Mouse (Mus musculus) urinary bladder, postnatal 10 days (tissue): Measurements from ENCODE around the gene Adgrb3.
"Not testable (repeated sequence)": the region's sequence is repeated elsewhere in the genome, so short reads cannot be mapped to it uniquely, and the experiment has no call there.

Experiments used
- DNase-seq: peaks from one replicate; pipeline ENCODE4 v3.0.0; 2022; ENCODE audit warnings: low spot score

The Adgrb3 gene

GRCm38 (mm10) chr1:25744736-25745135 lies 84.8 kb downstream of the Adgrb3 start:
- no peak for DNase-seq

- DNase-seq, result no peak
These were observed 99.7 kb downstream of the Adgrb3 start for GRCm38 (mm10) chr1:25729844-25730243.

DNA sequence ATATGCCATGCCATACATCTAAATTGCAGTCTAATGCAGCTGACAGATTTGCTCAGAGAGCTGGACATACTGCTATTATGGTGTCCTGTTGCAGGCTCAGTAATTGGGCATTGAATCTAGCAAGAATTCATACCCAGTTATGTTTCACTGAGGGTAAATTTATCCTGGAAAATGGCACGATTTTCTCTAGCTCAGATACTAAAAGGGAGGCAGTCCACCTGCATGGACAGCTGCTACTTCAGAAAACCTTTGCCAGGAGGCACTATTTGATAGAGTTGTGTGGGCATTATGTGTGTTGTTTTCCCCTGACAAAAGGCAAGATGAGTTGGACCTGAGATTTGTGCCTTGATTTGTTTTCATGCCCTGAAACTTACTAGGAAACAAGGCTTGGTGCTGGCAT lies 118.0 kb downstream of the Adgrb3 start:
- DNase-seq, result no peak

GRCm38 (mm10) chr1:25706299-25706698 lies 123.2 kb downstream of the Adgrb3 start:
- no peak for DNase-seq

GRCm38 (mm10) chr1:25698702-25699250 lies 130.7 kb downstream of the Adgrb3 start:
- DNase-seq, result no peak

- DNase-seq, result no peak
These were observed 132.3 kb downstream of the Adgrb3 start for GRCm38 (mm10) chr1:25697179-25697578.

DNA sequence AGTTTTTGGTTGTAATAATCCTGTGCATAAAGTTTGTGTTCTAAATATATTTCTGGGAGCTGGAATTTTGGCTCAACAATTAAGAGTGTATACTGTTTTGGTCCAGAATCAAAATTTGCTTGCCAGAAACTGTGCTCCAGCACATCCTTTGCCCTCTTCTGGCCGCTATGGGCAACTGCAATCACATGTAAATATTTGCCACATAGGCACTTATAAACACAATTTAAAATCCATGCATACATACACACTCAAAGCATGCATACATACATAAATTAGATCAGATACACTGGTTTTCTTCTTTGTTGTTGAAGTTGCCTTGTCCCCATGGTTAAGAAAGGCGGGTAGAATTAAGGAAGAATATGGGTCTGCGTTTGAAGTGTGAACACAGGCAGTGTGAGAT lies 132.7 kb downstream of the Adgrb3 start:
- no peak for DNase-seq

GRCm38 (mm10) chr1:25682118-25682517 lies 147.4 kb downstream of the Adgrb3 start:
- no peak for DNase-seq

GRCm38 (mm10) chr1:25679656-25680055 lies 149.9 kb downstream of the Adgrb3 start:
- no peak for DNase-seq

GRCm38 (mm10) chr1:25652717-25653116 lies 176.8 kb downstream of the Adgrb3 start:
- no peak for DNase-seq

- DNase-seq, result no peak
These were observed 185.3 kb downstream of the Adgrb3 start for GRCm38 (mm10) chr1:25644256-25644655.

DNA sequence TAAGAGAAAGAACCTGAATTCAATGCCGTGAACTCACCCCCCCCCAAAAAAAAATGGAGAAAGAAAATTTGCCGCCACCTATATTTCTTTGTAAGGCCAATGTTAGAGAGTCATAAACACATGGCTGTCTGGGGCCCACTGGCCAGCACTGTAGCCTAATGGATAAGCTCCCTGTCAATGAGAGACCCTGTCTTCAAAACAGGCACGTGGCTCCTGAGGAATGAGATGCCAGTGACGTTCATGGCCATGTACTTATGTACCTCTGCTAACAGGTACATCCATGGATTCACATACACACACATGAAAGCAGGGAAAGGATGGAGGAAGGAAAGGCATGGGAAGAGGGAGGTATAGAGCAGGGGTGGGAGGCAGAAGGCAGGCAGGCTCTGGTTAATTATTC lies 208.0 kb downstream of the Adgrb3 start:
- no peak for DNase-seq

DNA sequence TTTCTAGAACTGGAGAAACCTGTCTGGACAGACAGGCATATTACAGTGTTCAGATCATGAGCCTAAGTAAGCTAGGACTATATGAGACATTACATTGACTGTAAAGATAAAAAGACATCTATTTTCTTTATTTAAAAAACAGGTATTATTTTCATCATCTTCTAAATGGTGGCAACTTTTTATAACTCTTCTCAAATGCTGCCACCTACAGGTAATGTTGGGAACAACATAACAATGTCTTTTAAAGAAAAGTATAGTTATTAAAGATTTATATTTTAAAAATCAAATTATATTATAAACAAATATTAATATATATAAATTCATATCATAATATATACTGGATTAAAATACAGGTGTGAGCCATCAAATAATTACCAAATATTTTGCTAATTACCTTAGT lies 212.6 kb downstream of the Adgrb3 start:
- DNase-seq, result no peak

GRCm38 (mm10) chr1:25610776-25611175 lies 218.7 kb downstream of the Adgrb3 start:
- DNase-seq, result not testable (repeated sequence)

GRCm38 (mm10) chr1:25598941-25599340 lies 230.6 kb downstream of the Adgrb3 start:
- no peak for DNase-seq

DNA sequence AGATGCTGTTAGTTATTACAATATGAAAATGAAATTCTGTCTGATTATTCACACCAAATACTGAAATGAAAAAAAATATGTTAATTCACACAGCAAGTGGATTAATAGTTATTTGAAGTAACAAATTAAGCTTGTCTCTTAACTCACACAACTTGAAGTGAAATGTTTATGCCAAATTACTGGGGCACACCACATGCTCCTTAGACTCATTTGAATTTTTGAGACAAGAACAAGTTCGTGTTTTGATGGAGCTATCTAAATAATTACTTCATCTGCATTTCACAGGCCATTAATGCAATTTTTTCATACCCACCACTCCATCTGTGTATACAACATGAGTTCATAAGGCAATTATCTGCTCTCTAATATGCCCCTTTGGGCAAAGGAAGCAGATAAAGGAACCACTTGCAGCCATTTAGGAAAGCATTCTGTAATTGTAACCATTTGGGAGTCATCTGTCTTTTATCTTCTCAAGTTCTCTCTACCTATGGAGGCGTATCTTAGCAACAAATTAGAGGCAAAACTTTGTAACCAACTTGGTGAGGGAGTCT lies 240.9 kb downstream of the Adgrb3 start:
- no peak for DNase-seq

DNA sequence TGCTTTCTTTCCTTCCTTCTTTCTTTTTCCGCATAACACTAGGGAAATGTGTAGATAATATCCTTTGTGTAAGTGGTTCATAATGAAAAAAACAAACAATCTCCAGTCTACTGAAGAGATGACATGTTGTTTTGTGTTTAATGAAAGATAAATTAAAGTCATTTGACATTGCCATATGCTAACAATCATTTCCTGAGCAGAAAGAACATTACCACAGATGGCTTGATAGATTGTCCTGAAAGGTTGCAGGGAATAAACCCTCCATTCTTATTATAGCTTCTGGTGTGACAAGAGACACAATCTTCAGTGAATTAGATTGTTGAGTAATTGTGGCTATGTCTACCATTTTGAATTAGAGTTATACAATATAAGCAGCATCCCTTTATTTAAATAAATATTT lies 247.8 kb downstream of the Adgrb3 start:
- no peak for DNase-seq

DNA sequence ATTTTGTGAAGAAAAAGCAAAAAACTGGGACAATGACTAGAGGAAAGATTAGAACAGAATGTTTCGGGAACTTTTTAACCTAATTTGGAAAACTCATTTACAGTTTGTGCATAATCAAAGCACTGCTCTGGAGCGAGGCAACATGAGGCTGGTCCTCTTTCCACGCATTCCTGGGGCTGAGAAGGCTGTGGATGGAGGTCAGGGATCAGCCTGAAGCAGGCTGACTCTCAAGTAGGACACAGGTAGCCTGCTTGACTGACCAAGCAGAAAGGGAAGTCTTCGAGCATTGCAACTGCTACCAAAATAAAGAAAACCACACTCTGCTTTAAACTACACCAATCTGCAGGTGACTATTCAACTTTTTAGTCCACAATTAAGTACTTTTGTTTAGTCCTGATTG lies 251.7 kb downstream of the Adgrb3 start:
- no peak for DNase-seq

DNA sequence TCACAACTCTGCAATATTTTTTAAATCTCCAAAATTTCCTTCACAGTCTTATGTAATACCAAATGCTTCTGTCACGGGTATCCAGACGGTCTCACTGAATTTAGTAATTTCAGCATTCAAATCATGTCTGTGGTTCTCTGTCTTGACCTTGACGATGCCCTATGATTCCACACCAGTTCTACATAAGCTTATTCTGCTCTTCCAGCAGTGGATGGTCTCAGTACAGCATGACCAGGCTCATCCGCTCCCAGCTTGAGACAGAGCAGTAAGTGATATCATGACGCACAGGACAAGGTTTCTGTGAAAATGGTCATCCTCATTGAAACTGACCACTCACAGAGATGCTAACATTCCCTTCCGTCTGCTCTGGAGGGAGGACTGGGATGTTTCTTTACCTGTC lies 252.9 kb downstream of the Adgrb3 start:
- no peak for DNase-seq

GRCm38 (mm10) chr1:25568096-25568495 lies 261.4 kb downstream of the Adgrb3 start:
- no peak for DNase-seq

DNA sequence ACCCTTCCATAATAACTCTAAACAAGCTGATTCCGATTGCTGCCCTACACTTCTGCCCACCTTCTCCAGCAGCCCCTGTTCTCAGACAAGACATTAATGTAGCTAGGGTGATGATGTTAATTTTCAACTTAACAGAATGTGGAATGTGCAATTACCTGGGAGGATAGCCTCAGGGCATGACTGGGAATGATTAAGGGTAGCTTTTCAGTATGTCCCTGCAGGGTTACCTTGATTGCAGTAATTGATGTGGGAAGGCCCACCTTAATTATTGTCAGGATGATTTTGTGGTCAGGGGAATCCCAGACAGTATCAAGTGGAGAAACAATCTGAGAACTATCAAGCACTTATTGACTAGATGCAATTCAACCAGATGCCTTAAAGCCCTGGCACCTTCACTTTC lies 283.4 kb downstream of the Adgrb3 start:
- DNase-seq, result no peak

- no peak for DNase-seq
These were observed 285.6 kb downstream of the Adgrb3 start for GRCm38 (mm10) chr1:25543915-25544314.

GRCm38 (mm10) chr1:25542891-25543290 lies 286.6 kb downstream of the Adgrb3 start:
- no peak for DNase-seq

GRCm38 (mm10) chr1:25526976-25527375 lies 302.5 kb downstream of the Adgrb3 start:
- no peak for DNase-seq
